Mouse (Mus musculus): ENCODE results near the gene Jarid2.

DNA sequence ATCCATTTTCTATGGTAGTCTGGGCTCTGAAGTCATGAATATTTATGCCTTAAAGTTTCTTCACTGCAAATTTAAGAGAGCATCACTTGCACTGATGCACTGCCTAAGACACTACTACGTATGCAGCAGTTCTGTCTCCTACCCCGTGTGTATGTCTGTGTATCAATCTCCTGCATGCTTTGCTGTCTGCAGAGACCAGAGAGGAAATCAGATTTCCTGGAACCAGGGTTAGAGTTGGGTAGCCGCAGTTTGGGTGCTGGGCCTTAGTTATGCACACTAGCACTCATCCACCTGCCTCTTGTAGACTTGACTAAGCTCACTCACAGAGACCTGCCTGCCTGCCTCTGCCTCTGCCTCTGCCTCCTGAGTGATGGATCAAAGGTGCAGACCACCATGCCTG lies 33.8 kb downstream of the Jarid2 start:
- TF ChIP-seq TAL1 (IDR thresholded peaks at IDR 0.05; ENCODE audit: low read length) (no peak), GATA1 (IDR thresholded peaks at IDR 0.05; ENCODE audit: low read length) (no peak)

Measured in erythroblast, embryonic 14.5 days (primary cell).